Mouse (Mus musculus): ENCODE measurements at regions not wholly inside any gene's neighbourhood (a gene's known extent, or its start where the extent isn't known, plus 50 kb on each side); places are given as distances from the start of the nearest gene placed in this dataset.

GRCm38 (mm10) chr17:75906643-75907042 lies 354.9 kb upstream of the Fam98a start:
- intact Hi-C loops (cut with DNase I): no loop called here
- no peak for DNase-seq

DNA sequence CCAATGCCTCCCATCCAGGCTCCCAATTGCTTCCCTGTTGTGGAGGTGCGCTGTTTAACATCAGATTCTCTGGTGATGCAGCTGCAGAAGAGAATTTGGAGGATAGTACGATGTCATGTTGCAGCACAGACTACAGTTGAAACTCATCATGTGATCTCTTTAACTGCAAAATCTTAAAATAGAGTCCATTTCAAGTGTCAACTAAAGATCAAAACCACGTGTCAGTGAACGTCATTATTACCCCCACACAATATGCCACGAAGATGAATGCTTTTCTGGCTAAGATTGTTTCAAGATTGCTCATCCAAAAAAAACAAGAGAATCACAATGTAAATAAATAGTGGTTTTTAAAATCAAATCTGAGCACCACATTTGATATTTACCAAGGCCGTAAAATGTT lies 343.7 kb upstream of the Fam98a start:
- intact Hi-C loops (cut with DNase I): no loop called here

DNA sequence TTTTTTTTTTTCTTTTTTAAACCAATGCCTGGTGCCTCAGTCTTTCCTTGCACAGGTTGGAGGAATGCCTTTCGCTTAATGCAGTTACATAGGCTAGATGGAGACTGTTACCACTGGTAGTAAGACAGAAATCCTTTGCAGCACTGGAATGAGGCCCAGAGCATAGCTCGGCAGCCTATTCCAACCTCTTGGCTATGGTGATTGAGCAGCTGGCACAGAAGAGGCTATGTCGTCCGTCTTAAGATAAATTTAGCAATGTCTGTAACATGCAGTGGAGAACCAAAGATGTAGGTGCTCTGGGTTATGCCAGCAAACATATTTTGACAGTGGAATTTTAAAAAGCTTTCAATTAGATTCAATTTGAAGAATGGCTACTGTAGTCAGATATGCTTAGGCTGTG lies 343.2 kb upstream of the Fam98a start:
- DNase-seq: no peak
- intact Hi-C loops (cut with DNase I): no loop called here

More for the DNA sequence above, 343.7 kb upstream of the Fam98a start:
- DNase-seq: no peak

DNA sequence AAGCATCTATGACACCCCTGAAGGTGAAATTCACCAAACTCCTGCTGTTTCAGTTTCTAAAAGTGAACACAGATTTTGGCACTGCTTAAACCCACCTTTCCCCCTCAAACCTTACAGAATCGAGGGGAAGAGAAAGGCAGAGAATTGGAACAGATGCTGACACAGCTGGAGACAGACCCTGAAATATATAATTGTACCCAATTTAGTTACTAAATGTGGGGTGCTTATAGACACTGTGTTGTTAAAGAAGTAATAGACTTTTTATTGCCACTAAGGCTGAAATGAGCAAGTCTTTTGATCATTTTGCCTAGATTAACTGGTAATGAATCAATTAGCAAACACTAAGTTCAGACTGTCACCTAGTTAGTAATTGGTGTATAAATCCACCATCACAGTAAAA lies 341.8 kb upstream of the Fam98a start:
- intact Hi-C loops (cut with DNase I): no loop called here
- no peak for DNase-seq

DNA sequence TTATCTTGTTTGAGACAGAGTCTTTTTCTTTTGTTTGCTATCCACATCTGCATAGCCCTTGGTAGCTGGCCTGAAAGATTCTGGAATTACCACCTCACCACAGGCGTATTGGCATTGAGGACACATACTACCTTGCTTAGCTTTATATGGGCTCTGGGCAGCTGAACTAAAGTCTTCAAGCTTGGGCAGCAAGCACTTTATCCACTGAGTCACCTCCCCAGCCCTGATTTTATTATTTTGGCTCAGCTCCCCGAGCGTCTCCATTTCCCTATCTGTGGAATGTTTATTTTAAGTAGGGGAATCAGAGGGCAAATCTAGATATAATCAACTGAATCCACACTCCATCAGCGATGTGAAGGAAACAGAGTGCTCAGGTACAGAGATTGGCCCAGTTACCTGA lies 340.4 kb upstream of the Fam98a start:
- DNase-seq: no peak
- intact Hi-C loops (cut with DNase I): no loop called here

- DNase-seq: no peak
- intact Hi-C loops (cut with DNase I): no loop called here
Observed at GRCm38 (mm10) chr17:75891564-75891963, 339.8 kb upstream of the Fam98a start.

- intact Hi-C loops (cut with DNase I): no loop called here
- no peak for DNase-seq
Observed at GRCm38 (mm10) chr17:75877848-75878247, 326.1 kb upstream of the Fam98a start.

DNA sequence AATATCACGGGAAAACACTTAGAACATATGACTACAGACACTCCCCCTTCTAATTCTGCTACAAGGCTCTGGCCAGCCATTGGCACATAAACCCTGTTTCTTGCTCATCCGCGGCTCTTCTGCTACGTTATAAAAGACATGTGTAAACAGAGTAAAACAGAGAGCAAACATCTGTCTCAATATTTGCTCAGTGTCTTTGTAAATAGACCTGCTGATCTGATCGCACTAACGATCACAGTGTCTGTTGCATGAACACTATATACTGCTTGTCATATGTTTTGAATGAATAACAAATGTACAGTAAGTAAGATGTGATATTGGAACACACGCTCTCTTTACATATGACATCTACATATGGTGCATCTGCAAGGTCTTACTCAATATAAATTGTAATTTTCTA lies 325.1 kb upstream of the Fam98a start:
- intact Hi-C loops (cut with DNase I): no loop called here

GRCm38 (mm10) chr17:75874535-75874934 lies 322.8 kb upstream of the Fam98a start:
- DNase-seq: no peak
- intact Hi-C loops (cut with DNase I): no loop called here

More for the DNA sequence above, 325.1 kb upstream of the Fam98a start:
- DNase-seq: no peak

DNA sequence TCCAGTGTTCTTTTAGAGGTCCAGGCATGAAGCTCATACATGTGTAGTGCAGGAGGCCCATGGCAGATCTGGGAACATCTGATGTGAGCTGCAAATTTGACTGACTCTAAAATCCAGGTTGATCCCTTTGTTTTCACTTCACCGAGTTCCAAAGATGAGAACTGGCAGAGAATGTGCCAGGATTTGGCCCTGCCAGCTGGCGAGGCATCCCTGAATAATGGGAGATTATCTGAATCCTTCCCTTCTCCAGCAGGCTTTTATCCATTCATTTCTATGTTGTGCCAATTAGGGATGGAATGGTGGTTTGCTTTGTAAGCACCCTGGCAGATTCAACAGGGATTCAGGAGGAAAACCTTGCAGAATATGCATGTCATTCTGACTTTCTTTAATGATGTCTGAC lies 318.7 kb upstream of the Fam98a start:
- no peak for DNase-seq
- intact Hi-C loops (cut with DNase I): no loop called here

DNA sequence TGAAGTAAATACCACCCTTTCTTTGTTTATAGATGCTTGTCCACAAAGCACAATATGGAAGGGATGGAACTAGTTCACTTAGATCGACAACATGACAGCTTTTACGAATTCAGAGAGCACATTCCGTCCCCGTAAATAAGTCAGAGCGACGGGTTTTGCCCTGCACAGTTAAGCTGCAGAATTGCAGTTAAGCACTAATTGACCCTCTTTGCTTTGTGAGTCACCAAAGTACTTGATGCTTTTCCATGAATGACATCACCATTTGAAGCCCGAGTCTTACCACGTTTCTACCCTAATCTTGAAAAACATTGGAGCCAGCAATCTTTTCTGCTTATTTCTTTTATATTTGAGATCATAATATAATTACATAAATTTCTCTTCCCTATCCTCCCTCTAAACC lies 305.3 kb upstream of the Fam98a start:
- intact Hi-C loops (cut with DNase I): no loop called here
- no peak for DNase-seq

DNA sequence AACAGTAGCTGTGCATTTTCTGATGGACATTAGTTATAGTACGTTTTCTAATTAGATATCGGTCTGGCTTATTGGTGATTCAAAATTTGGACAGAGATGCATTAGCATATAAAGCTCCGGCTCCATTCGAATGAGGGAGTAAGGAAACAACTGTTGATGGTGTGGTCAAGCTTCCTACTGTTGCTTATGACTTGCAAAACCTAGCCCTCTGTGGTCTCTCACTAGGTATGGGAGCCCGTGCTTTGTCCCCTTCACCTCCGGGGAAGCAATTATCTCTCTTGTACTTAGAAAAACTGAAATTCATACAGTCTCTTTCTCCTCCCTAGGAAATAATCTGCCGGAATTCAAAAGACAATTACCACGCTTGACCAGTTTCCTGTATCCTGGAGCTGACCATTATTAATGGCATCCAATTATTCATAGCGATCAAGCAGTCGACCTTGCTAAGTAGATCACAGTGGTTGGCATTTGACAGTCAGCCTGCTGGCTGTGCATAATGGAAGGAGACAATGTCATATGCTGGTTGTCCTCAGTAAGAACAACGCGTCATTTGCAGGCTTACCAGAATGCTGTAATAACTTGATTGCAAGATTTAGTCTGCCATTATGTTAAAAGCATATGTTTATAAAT lies 264.4 kb upstream of the Fam98a start:
- intact Hi-C loops (cut with DNase I): no loop called here
- DNase-seq: no peak

- DNase-seq: no peak
- intact Hi-C loops (cut with DNase I): no loop called here
Observed at GRCm38 (mm10) chr17:75812163-75812562, 260.4 kb upstream of the Fam98a start.

DNA sequence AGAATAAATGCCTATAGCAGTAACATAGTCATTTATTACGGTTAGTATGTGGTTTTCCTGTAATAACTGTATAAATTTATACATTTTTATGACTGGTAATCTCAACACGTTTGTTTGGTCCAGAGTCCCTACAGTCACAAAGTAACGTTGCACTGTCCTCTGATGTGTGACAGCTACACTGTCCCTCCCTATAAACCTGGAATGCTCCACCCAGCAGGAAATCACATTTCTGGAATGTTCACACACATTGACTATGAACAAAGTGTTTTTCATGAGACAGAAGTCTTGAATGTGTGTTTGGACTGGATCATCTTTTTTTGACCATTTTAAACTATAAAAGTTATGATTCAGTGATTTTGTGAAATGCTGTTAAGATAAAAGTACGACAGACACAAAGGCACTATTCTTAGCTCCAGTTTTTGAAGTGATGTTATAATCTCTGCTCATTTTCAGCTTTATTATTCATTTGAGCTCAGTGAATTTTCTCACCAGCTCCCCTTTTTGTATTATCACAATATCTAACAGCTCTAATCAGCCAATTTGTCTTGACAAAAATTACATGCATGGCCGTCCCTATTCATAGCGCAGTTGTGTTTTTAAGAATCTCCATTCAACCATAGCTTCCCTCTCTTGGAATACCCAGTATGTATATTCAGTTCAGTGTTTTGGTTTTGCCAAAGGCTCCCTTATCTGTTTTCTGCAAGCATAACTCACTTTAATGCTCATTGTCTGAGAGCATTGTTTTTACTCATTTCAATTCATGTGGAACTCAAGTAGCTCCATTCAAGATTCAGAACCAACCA lies 257.0 kb upstream of the Fam98a start:
- DNase-seq: no peak
- intact Hi-C loops (cut with DNase I): loop anchor here (10.0 kb wide), 1 partner anchor 184 kb away; no protein-coding TSS in a partner anchor

GRCm38 (mm10) chr17:75808025-75808424 lies 256.3 kb upstream of the Fam98a start:
- DNase-seq: no peak
- intact Hi-C loops (cut with DNase I): loop anchor here (10.0 kb wide), 1 partner anchor 183 kb away; no protein-coding TSS in a partner anchor

GRCm38 (mm10) chr17:75804358-75804757 lies 252.6 kb upstream of the Fam98a start:
- intact Hi-C loops (cut with DNase I): loop anchor here (10.0 kb wide), 1 partner anchor 180 kb away; no protein-coding TSS in a partner anchor
- peak in 1 of 2 experiments; percentile 4 for DNase-seq

DNA sequence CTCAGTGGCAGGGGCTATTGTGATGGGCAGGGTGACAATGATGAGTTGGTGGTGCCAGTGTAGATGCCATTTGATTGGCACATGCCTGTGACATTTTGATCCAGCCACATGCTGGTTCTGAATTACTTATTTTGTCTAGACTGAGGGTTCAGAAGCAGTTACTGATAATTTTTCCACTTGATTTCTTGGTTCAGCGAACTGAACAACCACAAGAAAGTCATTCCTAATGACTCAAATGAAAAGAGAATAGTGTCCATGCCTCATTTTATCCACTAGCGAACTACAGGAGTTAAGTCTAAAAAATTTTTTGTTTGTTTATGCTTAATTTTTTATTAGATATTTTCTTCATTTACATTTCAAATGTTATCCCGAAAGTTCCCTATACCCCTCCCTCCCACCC lies 244.6 kb upstream of the Fam98a start:
- DNase-seq: no peak
- intact Hi-C loops (cut with DNase I): no loop called here

- intact Hi-C loops (cut with DNase I): no loop called here
- DNase-seq: no peak
Observed at GRCm38 (mm10) chr17:75795772-75796171, 244.0 kb upstream of the Fam98a start.

DNA sequence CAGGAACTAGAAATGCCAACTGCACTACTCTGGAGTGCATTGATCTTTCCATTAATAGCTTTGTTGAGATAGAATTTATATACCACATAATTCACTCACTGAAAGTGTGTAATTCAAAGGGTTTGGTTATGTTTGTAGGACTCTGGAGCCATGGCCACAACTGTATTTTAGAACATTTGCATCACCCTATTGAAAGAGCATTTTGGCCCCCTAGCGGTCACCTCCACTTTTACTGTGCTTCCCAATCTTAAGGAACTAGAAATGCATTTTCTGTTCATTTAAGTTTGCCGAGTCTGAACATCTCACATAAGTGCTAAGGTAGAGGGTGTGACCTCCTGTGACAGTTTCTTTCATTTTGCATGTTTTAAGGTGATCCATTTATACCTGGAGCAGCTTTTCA lies 228.0 kb upstream of the Fam98a start:
- intact Hi-C loops (cut with DNase I): no loop called here
- no peak for DNase-seq

- intact Hi-C loops (cut with DNase I): no loop called here
- DNase-seq: peak in 1 of 2 experiments; percentile 5
Observed at GRCm38 (mm10) chr17:75776611-75777010, 224.9 kb upstream of the Fam98a start.

DNA sequence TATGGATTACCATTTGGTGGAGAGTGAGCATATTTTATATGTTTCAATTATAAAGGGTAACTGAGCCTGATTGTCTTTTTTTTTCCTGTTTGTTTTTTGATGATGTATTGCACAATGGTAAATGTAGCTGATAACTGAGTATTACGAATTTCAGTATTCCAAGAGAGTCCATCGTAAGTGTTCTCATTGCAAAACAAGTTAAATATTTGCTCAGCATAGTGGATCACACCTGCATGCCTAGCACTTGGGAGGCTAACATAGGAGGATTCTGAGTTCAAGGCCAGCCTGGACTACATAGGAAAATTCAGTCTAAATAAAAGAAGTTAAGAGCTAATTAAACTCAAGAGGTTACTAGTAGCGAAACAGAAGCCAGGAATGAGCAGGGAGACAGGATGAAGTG lies 223.8 kb upstream of the Fam98a start:
- intact Hi-C loops (cut with DNase I): no loop called here
- no peak for DNase-seq

DNA sequence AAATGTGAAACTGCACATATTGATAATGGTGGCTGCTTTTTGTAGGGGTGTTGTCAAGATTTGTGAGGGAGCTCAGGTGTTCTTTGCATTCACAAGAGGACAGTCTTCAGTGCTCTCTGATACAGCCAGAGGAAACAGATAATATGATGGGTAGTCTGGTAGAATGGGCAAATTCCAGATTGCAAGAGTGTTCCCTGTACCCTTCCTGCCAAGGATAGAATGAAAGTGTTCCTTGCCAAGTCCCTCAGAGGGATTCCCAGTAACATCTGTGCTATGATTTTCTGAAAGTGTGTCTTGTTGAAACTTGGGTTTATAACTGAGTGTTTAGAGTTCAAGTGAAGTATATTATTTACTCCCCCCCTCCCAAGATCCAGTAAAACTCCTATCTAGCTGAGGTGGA lies 221.1 kb upstream of the Fam98a start:
- DNase-seq: no peak
- intact Hi-C loops (cut with DNase I): no loop called here

Data from heart, postnatal 10 days (tissue).